Mouse (Mus musculus) MEL (cell line): ENCODE measurements at regions not wholly inside any gene's neighbourhood (a gene's known extent, or its start where the extent isn't known, plus 50 kb on each side); places are given as distances from the start of the nearest gene placed in this dataset.

Source experiments
- DNase-seq: peaks from one replicate; pipeline ENCODE4 v3.0.0; 2011; ENCODE audit warnings: low read depth, low spot score
- H3K27ac ChIP-seq: 2 replicates; pipeline ENCODE4 v1.5.1; 2012; ENCODE audit warnings: low read depth, mild to moderate bottlenecking, control low read depth, low read length, moderate library complexity; ENCODE audit not compliant: control insufficient read depth
- H3K27me3 ChIP-seq, 2 experiments: fragments of 150-350 bp in 1 of 2; sonication (generic) in 1 of 2; 2 replicates each; pipeline ENCODE4 v1.6.1; 2012; ENCODE audit warnings: low read length in 2 of 2, mild to moderate bottlenecking in 2 of 2, improper control_type of control experiment in 1 of 2, moderate library complexity in 1 of 2; ENCODE audit not compliant: insufficient read depth in 2 of 2, control insufficient read depth in 1 of 2
- H3K36me3 ChIP-seq, 2 experiments: 2 replicates each; pipeline ENCODE4 v1.6.1; 2012 to 2014; ENCODE audit warnings: low read length in 2 of 2, improper control_type of control experiment in 1 of 2, inconsistent platforms in 1 of 2, mild to moderate bottlenecking in 1 of 2; ENCODE audit not compliant: insufficient read depth in 2 of 2, control insufficient read depth in 1 of 2
- H3K4me1 ChIP-seq, 2 experiments: fragments of 150-350 bp in 1 of 2; sonication (generic) in 1 of 2; 2 replicates each; pipeline ENCODE4 v1.6.1; 2012; ENCODE audit warnings: low read length in 2 of 2, improper control_type of control experiment in 1 of 2, mild to moderate bottlenecking in 1 of 2; ENCODE audit not compliant: insufficient read depth in 2 of 2, control insufficient read depth in 1 of 2
- H3K4me3 ChIP-seq, 2 experiments: fragments of 150-350 bp in 1 of 2; sonication (generic) in 1 of 2; 2 replicates each; pipeline ENCODE4 v1.5.1; 2012; ENCODE audit warnings: low read depth in 2 of 2, low read length in 2 of 2, mild to moderate bottlenecking in 2 of 2, moderate library complexity in 2 of 2, control low read depth in 1 of 2, improper control_type of control experiment in 1 of 2; ENCODE audit not compliant: control insufficient read depth in 1 of 2, insufficient read depth in 1 of 2
- H3K79me2 ChIP-seq: 2 replicates; pipeline ENCODE4 v1.6.1; 2012; ENCODE audit warnings: mild to moderate bottlenecking, low read length, moderate library complexity; ENCODE audit not compliant: control insufficient read depth, poor library complexity, insufficient read depth
- H3K9ac ChIP-seq: 2 replicates; pipeline ENCODE4 v1.6.1; 2012; ENCODE audit warnings: low read depth, mild to moderate bottlenecking, control low read depth, low read length, moderate library complexity; ENCODE audit not compliant: control insufficient read depth, poor library complexity, severe bottlenecking
- H3K9me3 ChIP-seq: fragments of 150-350 bp; sonication (generic); replicated peaks from 2 replicates; pipeline ENCODE4 v1.6.1; 2012; ENCODE audit warnings: mild to moderate bottlenecking, low read length, improper control_type of control experiment, moderate library complexity; ENCODE audit not compliant: insufficient read depth
- BHLHE40 ChIP-seq: IDR thresholded peaks from 2 replicates; pipeline ENCODE4 v1.6.1; 2012; ENCODE audit warnings: low read depth, mild to moderate bottlenecking, inconsistent platforms, low read length, improper control_type of control experiment, borderline replicate concordance
- CHD1 ChIP-seq: IDR thresholded peaks from 2 replicates; pipeline ENCODE4 v1.6.1; 2012; ENCODE audit warnings: low read depth, mild to moderate bottlenecking, inconsistent platforms, low read length, improper control_type of control experiment
- CTCF ChIP-seq, 3 experiments: IDR thresholded peaks in 2 of 3; conservative IDR thresholded peaks in 1 of 3; 2 replicates each; pipeline ENCODE4 v1.5.1; 2011 to 2012; ENCODE audit warnings: low read length in 3 of 3, low read depth in 2 of 3, mild to moderate bottlenecking in 2 of 3, improper control_type of control experiment in 1 of 3, inconsistent platforms in 1 of 3, mixed read lengths in 1 of 3, moderate library complexity in 1 of 3; ENCODE audit not compliant: control insufficient read depth in 1 of 3, insufficient read depth in 1 of 3, poor library complexity in 1 of 3, severe bottlenecking in 1 of 3
- ELF1 ChIP-seq: IDR thresholded peaks from 2 replicates; pipeline ENCODE4 v1.6.1; 2014; ENCODE audit warnings: low read depth, mild to moderate bottlenecking, inconsistent platforms, low read length, improper control_type of control experiment, moderate library complexity
- ETS1 ChIP-seq: IDR thresholded peaks from 2 replicates; pipeline ENCODE4 v1.6.1; 2012; ENCODE audit warnings: low read depth, mild to moderate bottlenecking, inconsistent platforms, low read length, improper control_type of control experiment, moderate library complexity
- JUND ChIP-seq: IDR thresholded peaks from 2 replicates; pipeline ENCODE4 v1.6.1; 2011; ENCODE audit warnings: low read depth, mild to moderate bottlenecking, improper control_type of control experiment, low read length
- MEF2A ChIP-seq: IDR thresholded peaks from 2 replicates; pipeline ENCODE4 v1.6.1; 2014; ENCODE audit warnings: low read depth, mild to moderate bottlenecking, inconsistent platforms, low read length, improper control_type of control experiment; ENCODE audit not compliant: poor library complexity, insufficient replicate concordance, severe bottlenecking; ENCODE audit errors: extremely low read depth
- MXI1 ChIP-seq: IDR thresholded peaks from 2 replicates; pipeline ENCODE4 v1.6.1; 2011; ENCODE audit warnings: mild to moderate bottlenecking, low read depth, low read length, improper control_type of control experiment
- NELFE ChIP-seq: IDR thresholded peaks from 2 replicates; pipeline ENCODE4 v1.6.1; 2011; ENCODE audit warnings: low read depth, low read length, improper control_type of control experiment
- POLR2AphosphoS5 ChIP-seq: IDR thresholded peaks from 2 replicates; pipeline ENCODE4 v1.6.1; 2012; ENCODE audit warnings: low read depth, borderline replicate concordance, mild to moderate bottlenecking, inconsistent platforms, low read length, moderate library complexity, mixed read lengths
- RAD21 ChIP-seq: IDR thresholded peaks from 2 replicates; pipeline ENCODE4 v1.6.1; 2011; ENCODE audit warnings: mild to moderate bottlenecking, low read depth, low read length, improper control_type of control experiment
- RCOR1 ChIP-seq: IDR thresholded peaks from 2 replicates; pipeline ENCODE4 v1.6.1; 2012; ENCODE audit warnings: low read depth, mild to moderate bottlenecking, inconsistent platforms, low read length, improper control_type of control experiment
- SIN3A ChIP-seq: IDR thresholded peaks from 2 replicates; pipeline ENCODE4 v1.6.1; 2012; ENCODE audit warnings: low read length, improper control_type of control experiment, inconsistent platforms
- TAL1 ChIP-seq: IDR thresholded peaks from 2 replicates; pipeline ENCODE4 v1.6.1; 2012; ENCODE audit warnings: mild to moderate bottlenecking, inconsistent platforms, low read length, moderate library complexity, mixed read lengths
- TBP ChIP-seq: IDR thresholded peaks from 2 replicates; pipeline ENCODE4 v1.8.0; 2011; ENCODE audit warnings: low read depth, low read length, improper control_type of control experiment
- ZMIZ1 ChIP-seq: IDR thresholded peaks from 2 replicates; pipeline ENCODE4 v1.6.1; 2012; ENCODE audit warnings: low read depth, mild to moderate bottlenecking, inconsistent platforms, low read length, improper control_type of control experiment, moderate library complexity
- ZNF384 ChIP-seq: IDR thresholded peaks from 2 replicates; pipeline ENCODE4 v1.6.1; 2012; ENCODE audit warnings: low read depth, mild to moderate bottlenecking, inconsistent platforms, low read length, improper control_type of control experiment

- Histone ChIP-seq H3K79me2 (no peaks in the 10 kb centered on the region), H3K9me3 (no peaks in the 10 kb centered on the region), H3K36me3 (no peaks in the 10 kb centered on the region), H3K9ac (no peak overlapping the region), H3K27me3 (no peaks in the 10 kb centered on the region), H3K27ac (no peak overlapping the region), H3K4me3 (no peak overlapping the region), H3K4me1 (no peaks in the 10 kb centered on the region)
- DNase-seq, result no peak
- TF ChIP-seq ETS1 (no peak), ELF1 (no peak), RAD21 (no peak), TBP (no peak)
These were observed 125.9 kb downstream of the Evx1 start for GRCm38 (mm10) chr6:52439204-52439603.

GRCm38 (mm10) chr6:52440160-52440559 is 126.9 kb downstream of the Evx1 start:
- H3K4me3 ChIP-seq, result no peak overlapping the region
- DNase-seq, result no peak
- no peaks in the 10 kb centered on the region for H3K4me1 ChIP-seq
- H3K79me2 ChIP-seq, result no peaks in the 10 kb centered on the region
- no peaks in the 10 kb centered on the region for H3K9me3 ChIP-seq
- H3K9ac ChIP-seq, result no peak overlapping the region
- no peaks in the 10 kb centered on the region for H3K36me3 ChIP-seq
- TF ChIP-seq RCOR1 (no peak), NELFE (no peak), CHD1 (no peak), ZMIZ1 (no peak), POLR2AphosphoS5 (no peak), SIN3A (no peak), MEF2A (no peak)
- H3K27ac ChIP-seq, result no peak overlapping the region
- no peaks in the 10 kb centered on the region for H3K27me3 ChIP-seq

GRCm38 (mm10) chr6:52443112-52443984 is 130.1 kb downstream of the Evx1 start:
- Histone ChIP-seq H3K4me1 (no peaks in the 10 kb centered on the region), H3K36me3 (no peaks in the 10 kb centered on the region), H3K9me3 (no peaks in the 10 kb centered on the region), H3K9ac (no peak overlapping the region), H3K79me2 (no peaks in the 10 kb centered on the region), H3K4me3 (no peak overlapping the region), H3K27ac (no peak overlapping the region), H3K27me3 (no peaks in the 10 kb centered on the region)
- no peak for TF ChIP-seq ELF1
- TF ChIP-seq RAD21, result no peak
- TF ChIP-seq ETS1, result no peak
- no peak for TF ChIP-seq CTCF (IDR thresholded peaks at IDR 0.05 in 2 of 3, conservative IDR thresholded peaks at IDR 0.05 in 1 of 3; ENCODE audit: control insufficient read depth in 1 of 3, insufficient read depth in 1 of 3, low read depth in 2 of 3, low read length in 3 of 3, poor library complexity in 1 of 3, severe bottlenecking in 1 of 3)
- no peak for TF ChIP-seq ZNF384
- TF ChIP-seq MXI1, result no peak
- no peak for TF ChIP-seq TAL1
- TF ChIP-seq BHLHE40, result no peak
- TF ChIP-seq JUND, result no peak
- DNase-seq, result no peak
